Mouse (Mus musculus) myocyte (in vitro differentiated cells): ENCODE data around the gene Emp2.

ENCODE experiments used
- CEBPB ChIP-seq: IDR thresholded peaks from 2 replicates; pipeline ENCODE4 v1.6.1; 2011; ENCODE audit warnings: mild to moderate bottlenecking, moderate library complexity; ENCODE audit not compliant: poor library complexity, insufficient read depth, severe bottlenecking
- E2F4 ChIP-seq: IDR thresholded peaks from one replicate; pipeline ENCODE4 v1.6.1; 2011; ENCODE audit warnings: mild to moderate bottlenecking, control low read depth, moderate library complexity; ENCODE audit not compliant: insufficient read depth
- MAX ChIP-seq: IDR thresholded peaks from one replicate; pipeline ENCODE4 v1.6.1; 2011; ENCODE audit warnings: low read depth, mild to moderate bottlenecking, control low read depth
- MYOD1 ChIP-seq, 3 experiments: IDR thresholded peaks; one replicate each; pipeline ENCODE4 v1.6.1; 2011; ENCODE audit warnings: control low read depth in 2 of 3, low read depth in 2 of 3, mild to moderate bottlenecking in 2 of 3, moderate library complexity in 1 of 3; ENCODE audit not compliant: insufficient read length in 2 of 3, control insufficient read depth in 1 of 3
- MYOG ChIP-seq, 3 experiments: IDR thresholded peaks; one replicate each; pipeline ENCODE4 v1.6.1; 2011; ENCODE audit warnings: control low read depth in 2 of 3, low read depth in 2 of 3, mild to moderate bottlenecking in 2 of 3; ENCODE audit not compliant: insufficient read length in 2 of 3, control insufficient read depth in 1 of 3, insufficient read depth in 1 of 3
- POLR2A ChIP-seq: IDR thresholded peaks from one replicate; pipeline ENCODE4 v1.6.1; 2011; ENCODE audit warnings: low read depth, mild to moderate bottlenecking, control low read depth, moderate library complexity; ENCODE audit not compliant: insufficient read length
- POLR2AphosphoS2 ChIP-seq: IDR thresholded peaks from one replicate; pipeline ENCODE4 v1.6.1; 2011; ENCODE audit warnings: low read depth, control low read depth; ENCODE audit not compliant: insufficient read length
- REST ChIP-seq: IDR thresholded peaks from one replicate; pipeline ENCODE4 v1.6.1; 2011; ENCODE audit warnings: mild to moderate bottlenecking, control low read depth, moderate library complexity; ENCODE audit not compliant: insufficient read depth, insufficient read length
- TCF12 ChIP-seq: IDR thresholded peaks from one replicate; pipeline ENCODE4 v1.6.1; 2011; ENCODE audit warnings: mild to moderate bottlenecking, control low read depth; ENCODE audit not compliant: poor library complexity, insufficient read depth, severe bottlenecking
- TCF3 ChIP-seq: IDR thresholded peaks from one replicate; pipeline ENCODE4 v1.6.1; 2011; ENCODE audit warnings: low read depth, control low read depth; ENCODE audit not compliant: insufficient read length
- USF1 ChIP-seq: IDR thresholded peaks from one replicate; pipeline ENCODE4 v1.6.1; 2011; ENCODE audit warnings: low read depth, mild to moderate bottlenecking, control low read depth, moderate library complexity

DNA sequence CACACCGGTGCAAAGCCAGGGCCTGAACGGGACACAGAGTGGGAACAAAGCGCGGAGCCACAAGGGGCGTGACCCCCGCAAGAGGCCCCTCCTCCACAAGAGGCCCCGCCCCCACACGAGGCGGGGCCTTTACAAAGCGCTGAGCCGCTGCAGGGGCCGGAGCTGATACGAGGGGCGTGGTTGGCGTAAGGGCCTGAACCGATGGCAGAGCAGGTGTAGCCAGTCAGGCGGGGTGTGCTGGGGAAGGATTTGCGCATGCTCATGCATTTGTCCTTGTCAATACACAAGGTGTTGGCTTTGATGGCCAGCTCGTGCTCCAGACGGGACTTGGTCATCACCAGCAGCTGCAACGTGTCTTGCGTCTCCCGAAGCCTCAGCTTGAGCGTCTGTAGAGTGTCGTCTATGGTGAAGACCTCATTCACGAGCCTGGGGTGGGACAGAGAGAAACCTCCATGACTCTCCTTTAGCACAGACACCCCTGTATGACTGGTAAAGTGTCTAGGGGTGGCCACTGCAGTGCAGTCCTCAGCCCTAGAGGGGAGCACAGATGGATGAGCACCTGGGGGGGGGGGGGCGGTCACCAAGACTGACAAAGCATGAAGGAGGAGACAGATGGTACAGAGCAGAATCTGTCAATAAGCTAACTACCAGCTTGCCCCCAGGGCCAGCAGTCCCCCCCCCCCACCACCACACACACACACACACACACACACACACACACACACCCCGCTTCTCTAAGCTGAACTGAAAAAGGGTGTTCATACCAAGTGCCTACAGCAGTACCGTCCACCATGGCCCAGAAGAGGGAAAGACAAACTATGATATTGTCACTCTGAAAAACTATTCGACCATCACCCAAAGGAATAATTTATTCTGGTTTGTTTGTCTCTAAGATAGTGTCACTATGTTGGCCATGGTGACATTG is 44.5 kb upstream of the Emp2 start:
- no peak for TF ChIP-seq REST
- TF ChIP-seq POLR2A: no peak
- no peak for TF ChIP-seq E2F4
- no peak for TF ChIP-seq MAX
- TF ChIP-seq TCF12: no peak
- TF ChIP-seq POLR2AphosphoS2: no peak
- peak in 2 of 3 experiments; percentile 22 to 52 for TF ChIP-seq MYOD1 (IDR thresholded peaks at IDR 0.05; ENCODE audit: control insufficient read depth in 1 of 3, insufficient read length in 2 of 3, low read depth in 2 of 3)
- no peak for TF ChIP-seq TCF3
- no peak for TF ChIP-seq USF1
- TF ChIP-seq MYOG (IDR thresholded peaks at IDR 0.05; ENCODE audit: control insufficient read depth in 1 of 3, insufficient read depth in 1 of 3, insufficient read length in 2 of 3, low read depth in 2 of 3): no peak
- TF ChIP-seq CEBPB: no peak
